Mouse (Mus musculus) neural tube, embryonic 15.5 days (tissue): ENCODE results near the gene Tecrl. TPM values are rescaled to one million over a fixed set of nuclear protein-coding genes. Genes with fewer than 3 reads are reported as not detected.

Experiments
- ATAC-seq: fragments of 200-750 bp; cut with Nextera tagmentation; 2 replicates; pipeline ENCODE4 v1.8.0; 2017; ENCODE audit warnings: mild to moderate bottlenecking, moderate TSS enrichment, moderate library complexity; ENCODE audit not compliant: low FRiP score
- H3K27ac ChIP-seq: fragments of 300-500 bp; sonication (generic); replicated peaks from 2 replicates; pipeline ENCODE4 v1.5.1; 2015; ENCODE audit warnings: mild to moderate bottlenecking, inconsistent platforms
- H3K27me3 ChIP-seq: fragments of 300-500 bp; sonication (generic); replicated peaks from 2 replicates; pipeline ENCODE4 v1.6.1; 2015; ENCODE audit warnings: inconsistent platforms
- H3K36me3 ChIP-seq: fragments of 300-500 bp; sonication (generic); 2 replicates; pipeline ENCODE4 v1.6.1; 2015; ENCODE audit warnings: inconsistent platforms
- H3K4me1 ChIP-seq: fragments of 300-500 bp; sonication (generic); 2 replicates; pipeline ENCODE4 v1.6.1; 2015; ENCODE audit warnings: inconsistent platforms
- H3K4me2 ChIP-seq: fragments of 300-500 bp; sonication (generic); 2 replicates; pipeline ENCODE4 v1.6.1; 2015; ENCODE audit warnings: inconsistent platforms, mild to moderate bottlenecking, moderate library complexity
- H3K4me3 ChIP-seq: fragments of 300-500 bp; sonication (generic); replicated peaks from 2 replicates; pipeline ENCODE4 v1.5.1; 2015; ENCODE audit warnings: mild to moderate bottlenecking, inconsistent platforms
- H3K9ac ChIP-seq: fragments of 300-500 bp; sonication (generic); replicated peaks from 2 replicates; pipeline ENCODE4 v1.6.1; 2015; ENCODE audit warnings: mild to moderate bottlenecking, inconsistent platforms
- H3K9me3 ChIP-seq: fragments of 300-500 bp; sonication (generic); replicated peaks from 2 replicates; pipeline ENCODE4 v1.6.1; 2016; ENCODE audit warnings: inconsistent platforms
- WGBS: fragments of 180-500 bp; shearing (Covaris S2); methylation state at CpG from one replicate; pipeline ENCODE4 v1.1.7; 2015; ENCODE audit warnings: mixed read lengths; 5-methylcytosine and 5-hydroxymethylcytosine counted together
- polyA plus RNA-seq: library from polyadenylated mRNA; unstranded; fragments of >200 nt; fragmentation: Nextera tagmentation; extraction: Ambion mirVana; gene quantifications from 2 replicates; pipeline ENCODE4 v1.2.1, GENCODE M21; 2015

Gene Tecrl
- 0.18 and 0.38 TPM in 2 replicates for polyA plus RNA-seq

DNA sequence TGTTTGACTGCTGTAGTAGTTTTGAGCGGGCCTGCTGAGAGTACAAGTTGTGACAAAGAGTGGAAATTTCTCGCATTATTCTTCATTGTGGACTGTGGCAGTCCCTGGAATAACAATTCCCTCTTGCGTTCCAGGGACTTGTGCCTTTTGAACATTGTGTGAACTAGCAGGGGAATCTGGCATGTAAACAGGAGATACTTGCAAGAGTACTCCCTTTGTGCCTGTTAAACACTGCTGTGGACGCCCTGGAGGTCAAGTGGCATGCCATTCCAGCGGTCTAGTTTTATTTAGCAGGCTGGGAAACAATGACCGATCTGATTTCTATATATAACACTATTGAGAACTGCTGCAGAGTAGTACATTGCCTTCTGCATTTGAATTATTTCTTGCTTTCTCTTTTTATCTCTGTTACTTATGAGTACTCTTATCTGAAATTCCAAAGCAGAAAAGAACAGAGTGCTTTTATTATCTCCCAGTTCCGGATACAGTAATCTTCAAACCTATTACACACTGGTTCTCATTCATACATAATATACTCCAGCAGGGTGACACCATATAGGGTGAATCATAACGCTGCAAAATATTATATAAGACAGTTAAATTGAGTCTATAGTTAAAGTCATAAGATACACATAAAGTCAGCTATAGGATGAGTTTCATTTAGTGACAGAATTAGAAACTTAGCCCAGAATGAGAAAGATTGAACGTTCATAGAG, at the start of gene Tecrl:
TSS of gene Tecrl (minus strand) at position 350 of the 716 bp plus-strand sequence.
- H3K27me3 ChIP-seq = no peaks in the 10 kb centered on the region
- no peaks in the 10 kb centered on the region for H3K4me1 ChIP-seq
- no peak within 1 kb of the TSS for H3K4me2 ChIP-seq
- no peak within 1 kb of the TSS for H3K27ac ChIP-seq
- 30% methylated on average over 9 of the region's 9 CpGs for WGBS
- no peaks in the 10 kb centered on the region for H3K36me3 ChIP-seq
- ATAC-seq = no peak
- no peak within 1 kb of the TSS for H3K4me3 ChIP-seq
- H3K9ac ChIP-seq = no peak within 1 kb of the TSS
- no peaks in the 10 kb centered on the region for H3K9me3 ChIP-seq

DNA sequence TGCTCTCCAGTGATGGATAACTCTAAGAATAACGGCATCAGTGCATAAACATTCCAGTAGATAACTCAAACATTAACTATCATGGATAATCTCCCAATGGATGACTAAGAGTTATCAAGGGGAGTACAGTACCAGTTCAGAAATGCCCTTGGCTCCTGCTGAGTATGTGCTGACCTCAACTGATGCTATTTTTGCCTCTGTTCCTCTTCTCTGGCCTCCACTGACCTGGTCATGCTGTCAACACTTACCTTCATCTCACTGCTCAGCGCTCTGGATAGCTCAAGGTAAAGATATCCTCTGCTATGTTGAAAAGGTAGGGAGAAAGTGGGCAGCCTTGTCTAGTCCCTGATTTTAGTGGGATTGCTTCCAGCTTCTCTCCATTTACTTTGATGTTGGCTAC, 30.0 kb upstream of the Tecrl start:
- H3K4me2 ChIP-seq = no peak overlapping the region
- whole genome bisulfite sequencing = 83% methylated on average over 2 of the region's 2 CpGs
- no peaks in the 10 kb centered on the region for H3K4me1 ChIP-seq
- no peaks in the 10 kb centered on the region for H3K9me3 ChIP-seq
- no peak overlapping the region for H3K27ac ChIP-seq
- H3K36me3 ChIP-seq = no peaks in the 10 kb centered on the region
- H3K9ac ChIP-seq = no peak overlapping the region
- ATAC-seq = no peak
- no peak overlapping the region for H3K4me3 ChIP-seq
- no peaks in the 10 kb centered on the region for H3K27me3 ChIP-seq

DNA sequence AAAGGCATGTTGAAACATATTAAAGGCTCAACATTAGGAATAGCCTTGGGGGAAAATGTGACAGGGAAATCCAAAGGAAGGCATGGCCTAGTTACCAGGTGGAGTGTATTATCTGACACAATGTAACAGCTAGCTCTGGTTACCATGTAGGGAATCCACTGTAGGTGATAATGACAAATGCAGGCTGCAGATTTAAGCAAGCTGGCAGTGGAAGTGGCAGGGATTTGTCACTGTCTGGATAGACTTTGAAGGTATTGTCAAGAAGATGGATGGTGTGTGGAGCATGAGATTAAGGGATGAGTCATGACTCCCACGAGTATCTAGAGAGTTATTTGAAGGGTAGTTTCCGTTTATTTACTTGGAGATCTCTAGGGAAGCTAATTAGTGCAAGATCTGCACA, 3.4 kb downstream of the Tecrl start:
- Histone ChIP-seq H3K9me3 (no peaks in the 10 kb centered on the region), H3K4me2 (no peak overlapping the region), H3K4me3 (no peak overlapping the region), H3K4me1 (no peaks in the 10 kb centered on the region), H3K9ac (no peak overlapping the region), H3K27ac (no peak overlapping the region), H3K27me3 (no peaks in the 10 kb centered on the region), H3K36me3 (no peaks in the 10 kb centered on the region)
- WGBS = 24% methylated on average over 2 of the region's 2 CpGs
- ATAC-seq = no peak

DNA sequence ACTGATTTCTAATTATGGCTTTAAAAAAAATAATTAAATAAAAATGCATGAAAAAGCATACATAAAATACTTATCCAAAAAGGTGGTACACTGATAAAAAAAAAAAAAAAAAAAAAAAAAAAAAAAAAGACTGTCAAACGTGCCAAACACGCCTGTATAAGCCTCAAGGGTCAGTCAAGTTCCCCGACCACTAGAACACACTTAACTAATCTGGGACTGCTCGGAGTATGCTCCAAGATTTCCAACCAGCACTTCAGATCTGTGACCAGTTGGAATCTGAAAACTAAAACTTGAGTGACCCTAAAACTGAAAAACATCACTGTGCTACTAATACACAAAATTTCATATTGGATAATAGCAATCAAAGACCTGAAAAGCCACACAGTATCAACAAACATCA, 15.9 kb downstream of the Tecrl start:
- no peak overlapping the region for H3K27ac ChIP-seq
- H3K9me3 ChIP-seq = no peaks in the 10 kb centered on the region
- 92% methylated on average over 4 of the region's 4 CpGs for WGBS
- no peaks in the 10 kb centered on the region for H3K36me3 ChIP-seq
- H3K9ac ChIP-seq = no peak overlapping the region
- H3K4me1 ChIP-seq = no peaks in the 10 kb centered on the region
- H3K4me2 ChIP-seq = no peak overlapping the region
- no peak for ATAC-seq
- H3K4me3 ChIP-seq = no peak overlapping the region
- H3K27me3 ChIP-seq = no peaks in the 10 kb centered on the region

DNA sequence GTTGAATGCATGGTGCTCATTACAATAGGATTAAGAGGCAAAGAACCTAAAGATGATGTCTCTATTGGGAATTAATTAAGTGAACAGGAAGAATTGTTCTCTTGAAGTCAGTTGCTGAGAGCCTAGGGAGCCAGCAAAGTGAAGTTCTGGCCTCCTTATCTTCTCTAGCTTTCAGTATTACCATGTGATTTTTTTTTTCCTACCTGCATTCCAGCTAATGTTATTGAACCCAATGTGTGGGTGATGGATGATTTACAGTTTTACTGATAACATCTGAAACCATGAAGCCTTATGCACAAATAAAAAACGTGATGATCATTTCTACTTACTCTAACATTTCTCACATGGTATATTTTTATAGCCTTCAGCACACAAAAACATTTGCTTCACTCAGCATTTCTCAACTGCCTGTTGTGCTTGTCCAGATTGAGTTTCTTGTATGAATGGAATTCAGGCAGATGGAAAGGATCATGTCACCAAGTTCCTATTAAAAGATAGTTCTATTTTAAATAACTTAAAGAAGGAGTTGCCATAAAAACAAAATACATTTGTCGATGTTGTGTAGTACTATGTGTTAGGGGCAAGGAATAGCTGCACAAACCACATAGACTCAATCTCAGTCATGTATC, 87.7 kb downstream of the Tecrl start:
- ATAC-seq = no peak
- no peaks in the 10 kb centered on the region for H3K36me3 ChIP-seq
- H3K4me1 ChIP-seq = no peaks in the 10 kb centered on the region
- H3K9me3 ChIP-seq = no peaks in the 10 kb centered on the region
- WGBS = 67% methylated on average over 2 of the region's 2 CpGs
- no peak overlapping the region for H3K4me3 ChIP-seq
- no peaks in the 10 kb centered on the region for H3K27me3 ChIP-seq
- H3K9ac ChIP-seq = no peak overlapping the region
- no peak overlapping the region for H3K4me2 ChIP-seq
- no peak overlapping the region for H3K27ac ChIP-seq

DNA sequence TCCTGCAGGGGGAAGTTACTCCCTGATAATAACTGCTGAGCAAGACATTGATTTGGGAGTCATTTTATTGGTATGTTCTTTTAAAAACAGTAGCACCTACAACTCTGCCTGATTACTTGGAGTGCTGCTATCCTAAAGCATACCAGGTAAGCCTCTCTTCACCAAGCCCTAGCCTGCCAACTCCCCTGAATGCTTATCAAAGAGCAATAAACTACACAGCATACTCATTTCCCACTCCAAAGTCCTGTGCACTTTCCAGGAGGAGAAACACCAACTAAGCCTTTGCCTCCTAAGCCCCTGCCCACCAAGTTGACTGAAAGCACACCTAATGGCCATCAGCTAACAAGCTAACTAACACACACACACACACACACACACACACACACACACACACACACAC, 94.9 kb downstream of the Tecrl start:
- ATAC-seq = no peak
- Histone ChIP-seq H3K4me1 (no peaks in the 10 kb centered on the region), H3K9ac (no peak overlapping the region), H3K4me3 (no peak overlapping the region), H3K27ac (no peak overlapping the region), H3K36me3 (no peaks in the 10 kb centered on the region), H3K27me3 (no peaks in the 10 kb centered on the region), H3K4me2 (no peak overlapping the region), H3K9me3 (no peaks in the 10 kb centered on the region)

GRCm38 (mm10) chr5:83254141-83254540, 100.9 kb downstream of the Tecrl start:
- H3K27me3 ChIP-seq = no peaks in the 10 kb centered on the region
- H3K4me2 ChIP-seq = no peak overlapping the region
- WGBS = 87% methylated on average over 2 of the region's 2 CpGs
- no peak overlapping the region for H3K27ac ChIP-seq
- H3K9ac ChIP-seq = no peak overlapping the region
- no peak for ATAC-seq
- no peaks in the 10 kb centered on the region for H3K36me3 ChIP-seq
- H3K9me3 ChIP-seq = no peaks in the 10 kb centered on the region
- no peaks in the 10 kb centered on the region for H3K4me1 ChIP-seq
- no peak overlapping the region for H3K4me3 ChIP-seq

- no peaks in the 10 kb centered on the region for H3K9me3 ChIP-seq
- H3K27ac ChIP-seq = no peak overlapping the region
- no peak overlapping the region for H3K9ac ChIP-seq
- ATAC-seq = no peak
- no peaks in the 10 kb centered on the region for H3K4me1 ChIP-seq
- no peaks in the 10 kb centered on the region for H3K36me3 ChIP-seq
- H3K4me2 ChIP-seq = no peak overlapping the region
- H3K4me3 ChIP-seq = no peak overlapping the region
- H3K27me3 ChIP-seq = no peaks in the 10 kb centered on the region
- WGBS = 16% methylated on average over 5 of the region's 5 CpGs
Observed at GRCm38 (mm10) chr5:83238848-83239452, 116.0 kb downstream of the Tecrl start.
